Mouse (Mus musculus) lung, adult 2 months (tissue): ENCODE measurements around the gene Acod1. TPM values are rescaled to one million over a fixed set of nuclear protein-coding genes. Genes with fewer than 3 reads are reported as not detected.

Experiments
- DNase-seq: peaks from one replicate; pipeline ENCODE4 v3.0.0; 2022
- H3K4me1 ChIP-seq: fragments of 200-500 bp; 2 replicates; pipeline ENCODE4 v1.6.1; 2011; ENCODE audit warnings: low read length; ENCODE audit not compliant: control insufficient read depth, insufficient read depth
- H3K4me3 ChIP-seq: fragments of 200-500 bp; replicated peaks from 2 replicates; pipeline ENCODE3; 2011; ENCODE audit warnings: low read depth, mild to moderate bottlenecking, control low read depth, low read length; ENCODE audit errors: extremely low read depth
- CTCF ChIP-seq: fragments of 200-500 bp; IDR thresholded peaks from 2 replicates; pipeline ENCODE4 v1.5.1; 2011; ENCODE audit warnings: mild to moderate bottlenecking, low read length, control low read depth; ENCODE audit not compliant: insufficient read depth
- POLR2A ChIP-seq: fragments of 200-500 bp; IDR thresholded peaks from 2 replicates; pipeline ENCODE4 v1.6.1; 2011; ENCODE audit warnings: low read depth, mild to moderate bottlenecking, control low read depth, low read length, borderline replicate concordance; ENCODE audit errors: extremely low read depth
- whole genome bisulfite sequencing: fragments of 180-500 bp; shearing (Covaris S2); methylation state at CpG from one replicate; pipeline ENCODE4 v1.1.7; 2018; 5-methylcytosine and 5-hydroxymethylcytosine counted together
- polyA plus RNA-seq: library from polyadenylated mRNA; depleted of rRNA; stranded (reverse); fragments of >200 nt; gene quantifications from 2 replicates; pipeline ENCODE4 v1.2.3, GENCODE M21; 2012

Acod1 gene
- polyA plus RNA-seq, 1 experiment = 0.15 TPM

DNA sequence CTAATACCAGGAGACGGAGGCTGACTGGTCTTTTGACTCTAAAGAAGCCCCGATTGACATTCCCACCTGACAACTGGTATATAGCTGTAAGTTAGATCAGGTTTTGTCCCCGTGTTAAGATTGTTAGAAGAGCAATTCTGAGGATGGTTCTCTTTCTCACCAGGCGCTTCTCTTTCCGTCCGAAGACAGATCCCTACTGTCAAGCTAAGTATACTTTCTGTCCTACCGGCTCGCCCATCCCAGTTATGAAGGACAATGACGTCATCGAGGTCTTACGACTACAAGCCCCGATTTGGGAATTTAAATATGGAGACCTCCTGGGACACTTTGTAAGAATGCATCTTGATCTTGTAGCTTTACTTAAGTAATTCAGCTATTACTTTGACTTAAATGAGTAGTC lies 24.7 kb downstream of the Acod1 start:
- no peak for TF ChIP-seq POLR2A
- no peak for TF ChIP-seq CTCF
- DNase-seq = no peak
- Histone ChIP-seq H3K4me1 (peaks cover 3% of the 10 kb centered on the region), H3K4me3 (no peak overlapping the region)
- WGBS = 89% methylated on average over 12 of the region's 12 CpGs

GRCm38 (mm10) chr14:103072731-103073130 lies 26.0 kb downstream of the Acod1 start:
- no peak for DNase-seq
- WGBS = 67% methylated on average over 4 of the region's 4 CpGs
- Histone ChIP-seq H3K4me1 (peaks cover 3% of the 10 kb centered on the region), H3K4me3 (no peak overlapping the region)
- TF ChIP-seq POLR2A (no peak), CTCF (no peak)

DNA sequence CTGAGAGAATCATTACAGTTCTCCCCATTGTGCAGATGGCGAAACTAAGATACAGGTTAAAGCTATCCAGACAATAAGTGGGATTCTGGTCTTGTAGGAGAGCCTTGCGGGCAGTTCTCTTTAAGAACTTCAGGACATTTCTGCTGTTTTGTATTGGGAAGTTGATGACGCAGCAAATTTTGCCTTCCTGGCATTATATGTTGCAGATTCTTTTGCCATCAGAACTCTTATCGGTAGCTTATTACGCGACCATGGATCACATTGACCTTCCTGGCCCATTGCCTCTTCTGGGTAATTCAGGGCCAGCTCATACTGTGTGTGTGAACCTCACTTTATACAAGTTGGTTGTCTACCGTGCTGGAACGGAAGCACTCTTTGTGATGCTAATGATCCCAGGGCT lies 27.0 kb downstream of the Acod1 start:
- H3K4me3 ChIP-seq = no peak overlapping the region
- DNase-seq = no peak
- WGBS = 96% methylated on average over 8 of the region's 8 CpGs
- H3K4me1 ChIP-seq = peaks cover 3% of the 10 kb centered on the region
- TF ChIP-seq POLR2A = no peak

DNA sequence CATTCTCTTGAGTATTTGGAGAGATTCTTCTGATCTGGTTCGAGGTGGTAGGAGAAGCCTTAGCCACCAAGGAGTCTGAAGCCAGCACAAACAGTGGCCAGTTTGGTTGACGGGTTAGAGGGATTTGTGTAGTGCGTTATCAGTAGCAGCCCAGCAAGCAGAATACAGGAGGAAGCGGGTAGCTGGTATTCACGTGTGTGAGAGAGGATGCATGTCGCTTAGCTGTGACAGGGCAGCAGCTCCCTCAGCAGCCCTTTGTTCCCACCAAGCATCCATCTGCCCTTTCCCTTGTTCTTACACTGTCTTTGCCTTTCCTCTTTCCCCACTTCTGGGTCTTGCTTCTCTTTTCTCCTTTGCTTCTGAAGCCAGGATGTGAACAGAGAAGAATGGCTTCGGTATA lies 28.4 kb downstream of the Acod1 start:
- no peak overlapping the region for H3K4me3 ChIP-seq
- no peaks in the 10 kb centered on the region; the same call in 1 of the 2 replicates for H3K4me1 ChIP-seq
- WGBS = 87% methylated on average over 7 of the region's 7 CpGs
- no peak for DNase-seq
- no peak for TF ChIP-seq POLR2A
- no peak for TF ChIP-seq CTCF

- Histone ChIP-seq H3K4me1 (no peaks in the 10 kb centered on the region), H3K4me3 (no peak overlapping the region)
- 76% methylated on average over 9 of the region's 9 CpGs for WGBS
- TF ChIP-seq POLR2A = no peak
- no peak for TF ChIP-seq CTCF
- no peak for DNase-seq
Observed at GRCm38 (mm10) chr14:103077272-103078005, 30.7 kb downstream of the Acod1 start.

DNA sequence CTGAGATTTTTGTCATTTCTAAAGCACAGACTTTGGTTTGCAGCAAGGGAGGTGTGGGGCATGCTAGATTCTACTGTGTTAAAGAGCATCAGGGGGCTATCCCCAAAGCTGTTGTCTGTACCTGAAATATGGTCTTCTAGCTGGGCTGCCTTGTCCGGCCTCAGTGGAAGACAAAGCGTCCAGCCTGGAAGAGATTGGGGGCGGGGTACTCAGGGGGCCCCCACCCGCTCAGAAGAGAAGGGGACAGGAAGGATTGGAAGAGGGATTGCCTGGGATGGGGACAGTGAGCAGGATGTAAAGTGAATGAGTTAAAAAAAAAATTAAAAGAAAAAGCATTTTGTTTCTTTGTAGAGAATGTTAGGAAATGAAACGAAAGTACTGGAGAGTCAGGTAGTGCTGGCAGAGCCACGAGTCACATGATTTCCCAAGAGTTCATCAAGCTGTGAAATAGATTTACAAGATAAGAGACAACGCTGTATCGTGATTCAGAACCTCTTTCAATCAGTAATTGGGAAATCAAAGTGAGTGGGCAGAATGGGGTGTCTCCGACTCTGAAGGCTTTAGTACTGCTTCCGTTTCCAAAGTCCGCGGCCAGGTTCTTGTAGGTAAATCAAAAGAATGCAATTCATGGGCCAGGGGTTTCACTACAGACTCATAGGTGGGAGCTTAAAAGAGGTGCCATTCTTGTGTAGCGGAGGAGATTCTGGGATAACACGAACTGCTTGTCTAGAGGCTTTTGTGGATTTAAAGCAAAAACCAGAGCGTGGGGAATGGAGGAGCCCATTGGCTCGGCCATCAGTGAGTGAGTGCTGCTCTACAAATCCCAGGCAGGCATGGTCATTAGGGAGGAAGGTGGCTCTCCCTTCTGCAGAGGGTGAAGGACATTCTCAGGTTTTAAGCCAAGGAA lies 31.5 kb downstream of the Acod1 start:
- H3K4me1 ChIP-seq = no peaks in the 10 kb centered on the region
- WGBS = 75% methylated on average over 16 of the region's 16 CpGs
- TF ChIP-seq POLR2A (no peak), CTCF (no peak)
- no peak overlapping the region for H3K4me3 ChIP-seq
- DNase-seq = no peak

DNA sequence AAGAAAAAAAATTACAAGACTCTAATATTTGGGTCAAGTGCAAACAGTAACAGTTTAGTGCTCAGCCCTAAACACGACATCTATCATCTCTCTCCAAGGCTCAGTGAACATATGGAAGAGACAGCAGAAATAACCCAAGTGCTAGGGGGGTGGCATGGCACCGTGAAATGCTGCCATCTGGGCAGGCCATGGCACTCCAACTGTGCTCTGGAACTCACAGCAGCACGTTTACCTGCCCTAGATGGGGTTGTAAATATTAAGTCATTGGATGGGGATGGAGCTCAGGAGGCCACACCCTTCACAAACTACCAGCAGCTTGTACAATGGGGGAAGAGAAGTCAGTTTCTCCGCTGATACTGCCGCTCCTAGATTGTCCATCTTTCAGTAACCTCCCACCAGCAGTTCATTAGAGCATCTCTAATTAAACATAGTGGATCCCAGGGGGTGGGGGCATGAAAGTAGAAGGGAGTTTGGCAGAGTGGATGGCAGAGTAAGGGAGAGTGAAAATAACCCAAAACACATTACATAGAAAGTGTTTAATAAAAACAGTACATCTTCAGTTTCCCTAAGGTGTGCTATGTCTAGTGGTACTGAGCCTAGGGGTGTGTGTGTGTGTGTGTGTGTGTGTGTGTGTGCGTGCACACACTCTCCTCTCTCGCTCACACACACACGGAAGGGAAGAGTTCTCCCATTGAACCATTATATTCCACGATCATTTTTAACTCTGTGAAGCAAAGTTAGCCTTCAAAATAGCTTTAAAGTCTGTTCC lies 32.6 kb downstream of the Acod1 start:
- no peak for DNase-seq
- 76% methylated on average over 9 of the region's 9 CpGs for WGBS
- Histone ChIP-seq H3K4me1 (no peaks in the 10 kb centered on the region), H3K4me3 (no peak overlapping the region)
- TF ChIP-seq POLR2A (no peak), CTCF (no peak)

DNA sequence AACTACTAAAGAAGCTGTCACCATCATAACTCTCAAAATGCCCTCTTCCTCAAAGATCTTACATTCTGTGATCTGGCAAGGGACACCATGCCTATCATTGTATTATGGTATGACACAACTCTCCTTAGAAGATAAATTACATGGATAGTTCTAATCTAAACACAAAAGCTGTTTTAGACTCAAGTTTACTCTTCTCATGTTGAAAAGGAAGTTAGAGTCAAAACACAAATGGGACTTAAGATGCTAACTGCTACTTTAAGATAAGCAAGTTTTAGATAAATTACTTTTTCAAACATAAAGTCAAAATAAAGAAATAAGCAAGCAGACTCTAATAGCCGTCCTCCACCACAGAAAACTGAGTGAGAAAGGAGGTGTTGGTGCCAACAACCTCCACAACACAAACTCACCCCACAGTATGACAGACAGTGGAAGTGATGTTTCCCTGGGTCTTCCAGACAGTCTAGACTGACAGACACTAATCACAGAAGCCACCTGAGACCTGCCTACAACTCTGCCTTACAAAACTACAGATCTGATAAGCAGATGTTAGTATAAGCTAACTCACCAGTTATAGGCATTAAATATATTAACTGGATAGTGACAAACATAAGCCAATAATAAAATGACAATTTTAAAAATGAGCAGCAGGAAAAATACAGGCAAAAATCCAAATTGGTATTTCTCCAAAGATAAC lies 39.2 kb downstream of the Acod1 start:
- H3K4me1 ChIP-seq = peaks cover 15% of the 10 kb centered on the region
- DNase-seq = no peak
- no peak for TF ChIP-seq CTCF
- TF ChIP-seq POLR2A = no peak
- WGBS = 48% methylated on average over 1 of the region's 1 CpGs
- H3K4me3 ChIP-seq = no peak overlapping the region
